Mouse (Mus musculus) lung, adult 18-20 months (tissue): ENCODE measurements around the gene Unc93b1.
A peak's percentile ranks its signal among the peaks of the same experiment; 100 is the strongest.

Experiments used
- DNase-seq, 2 experiments: peaks; one replicate each; pipeline ENCODE4 v3.0.0; 2022; ENCODE audit warnings: mixed read lengths in 2 of 2

Gene Unc93b1

DNA sequence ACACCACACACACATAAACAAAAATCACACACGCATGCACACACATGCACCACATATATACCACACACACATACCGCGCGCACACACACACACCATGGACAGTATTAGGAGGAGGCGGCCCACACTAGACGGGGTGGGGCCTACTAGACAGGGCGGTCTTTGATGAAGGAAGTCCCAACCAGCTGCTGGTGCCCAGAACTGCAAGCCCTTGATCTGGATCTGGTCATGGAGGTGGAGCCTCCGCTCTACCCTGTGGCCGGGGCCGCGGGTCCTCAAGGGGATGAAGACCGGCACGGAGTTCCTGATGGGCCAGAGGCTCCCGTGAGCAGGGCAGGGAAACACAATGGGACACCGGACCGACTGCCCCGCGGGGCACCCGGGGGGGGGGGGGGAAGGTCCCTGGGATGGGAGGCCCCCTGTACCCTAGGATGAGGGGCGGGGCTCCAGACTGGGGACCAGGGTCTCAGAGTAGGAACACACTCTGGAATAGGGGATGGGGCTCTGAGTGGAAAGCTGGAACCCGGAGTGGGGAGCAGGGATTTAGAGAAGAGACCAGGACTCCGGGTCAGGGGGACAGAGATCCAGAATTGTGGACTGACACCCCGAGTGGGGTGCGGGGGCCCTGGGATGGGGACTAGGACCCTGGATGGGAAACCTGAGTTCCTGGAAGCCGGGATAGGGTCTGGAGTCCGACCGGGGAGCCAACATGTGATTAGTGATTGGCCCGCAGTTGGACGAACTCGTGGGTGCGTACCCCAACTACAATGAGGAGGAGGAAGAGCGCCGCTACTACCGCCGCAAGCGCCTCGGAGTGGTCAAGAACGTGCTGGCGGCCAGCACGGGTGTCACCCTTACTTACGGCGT is at the start of gene Unc93b1:
TSS of gene Unc93b1 (plus strand) at position 155 of the 864 bp plus-strand sequence.
- DNase-seq: peak; percentile 85 to 87

DNA sequence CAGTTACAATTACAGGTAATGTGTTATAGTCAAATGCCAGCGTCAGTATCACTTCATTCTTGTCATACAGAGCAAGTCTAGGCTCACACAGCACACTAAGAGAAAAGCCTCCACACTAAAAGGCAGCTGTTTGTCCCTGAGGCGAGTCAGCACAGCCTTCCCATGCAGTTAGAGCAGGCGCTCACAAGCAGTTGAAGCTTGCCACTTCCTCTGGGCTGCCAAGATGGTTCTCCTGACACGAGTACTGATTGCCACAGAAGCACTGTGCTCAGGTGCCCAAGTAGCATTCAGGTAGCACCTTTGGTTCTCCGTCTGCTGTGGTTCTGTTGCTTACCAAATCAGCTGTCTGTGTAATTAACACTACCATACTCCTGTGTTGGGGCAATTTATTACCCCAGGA is 45.9 kb upstream of the Unc93b1 start:
- no peak for DNase-seq

DNA sequence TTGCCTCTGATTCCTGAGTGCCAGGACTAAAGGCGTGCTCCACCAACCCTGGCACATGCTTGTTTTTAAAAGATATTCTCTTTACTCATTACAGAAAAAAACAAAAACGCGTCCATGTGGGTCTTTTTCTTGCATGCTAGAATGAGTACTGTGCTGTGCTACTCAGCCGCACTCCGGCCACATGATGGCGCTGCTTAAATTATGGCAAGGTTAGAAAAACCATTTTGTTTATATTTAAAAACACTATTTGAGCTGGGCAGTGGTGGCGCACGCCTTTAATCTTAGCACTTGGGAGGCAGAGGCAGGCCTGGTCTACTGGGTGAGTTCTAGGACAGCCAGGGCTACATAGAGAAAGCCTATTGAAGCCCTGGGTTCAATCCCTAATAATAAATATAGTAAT is 44.8 kb upstream of the Unc93b1 start:
- DNase-seq: no peak

DNA sequence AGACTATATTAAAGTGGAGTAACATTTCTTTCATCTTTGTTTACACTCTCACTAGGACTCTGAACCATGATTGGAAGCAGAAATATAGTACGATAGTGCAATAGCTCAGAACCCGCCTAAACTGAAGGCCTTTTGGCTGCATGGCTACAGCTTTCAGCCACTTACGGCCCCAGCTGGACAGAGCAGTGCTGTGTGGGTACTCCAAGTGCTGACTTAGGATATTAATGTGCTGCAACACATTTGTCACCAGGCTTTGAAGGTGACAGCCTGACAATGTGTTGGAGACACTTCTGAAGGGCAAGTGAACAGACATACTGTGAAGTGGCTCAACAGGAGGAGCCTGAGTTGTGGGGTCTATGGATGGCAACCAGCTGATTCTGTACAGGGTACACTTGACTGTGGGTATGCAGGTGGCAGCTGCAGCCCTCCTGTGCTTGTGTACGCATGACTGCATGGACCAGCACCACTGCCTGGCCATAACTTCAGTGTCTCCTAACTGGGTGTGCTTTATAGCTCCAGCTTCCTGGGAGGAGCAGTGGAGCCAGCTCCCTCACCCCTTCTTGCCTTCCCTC is 41.4 kb upstream of the Unc93b1 start:
- no peak for DNase-seq

DNA sequence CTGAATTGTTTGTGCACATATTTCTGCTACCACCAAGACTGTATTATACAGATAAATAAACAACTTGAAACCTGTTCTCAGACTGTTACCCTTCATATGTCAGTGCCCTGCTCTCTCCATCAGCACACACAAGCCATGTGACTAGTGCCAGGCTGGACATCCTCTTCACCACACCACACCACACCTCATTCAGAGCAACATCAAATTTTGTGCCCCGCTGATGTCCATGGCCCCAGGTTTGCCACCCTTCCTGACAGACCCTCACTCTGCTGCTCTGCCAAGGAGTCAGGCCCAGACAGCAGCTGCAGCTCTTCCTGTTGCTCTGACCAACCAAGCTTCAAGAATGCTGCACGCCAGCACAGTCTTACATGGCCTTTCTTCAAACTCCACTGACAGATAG is 40.7 kb upstream of the Unc93b1 start:
- DNase-seq: no peak

DNA sequence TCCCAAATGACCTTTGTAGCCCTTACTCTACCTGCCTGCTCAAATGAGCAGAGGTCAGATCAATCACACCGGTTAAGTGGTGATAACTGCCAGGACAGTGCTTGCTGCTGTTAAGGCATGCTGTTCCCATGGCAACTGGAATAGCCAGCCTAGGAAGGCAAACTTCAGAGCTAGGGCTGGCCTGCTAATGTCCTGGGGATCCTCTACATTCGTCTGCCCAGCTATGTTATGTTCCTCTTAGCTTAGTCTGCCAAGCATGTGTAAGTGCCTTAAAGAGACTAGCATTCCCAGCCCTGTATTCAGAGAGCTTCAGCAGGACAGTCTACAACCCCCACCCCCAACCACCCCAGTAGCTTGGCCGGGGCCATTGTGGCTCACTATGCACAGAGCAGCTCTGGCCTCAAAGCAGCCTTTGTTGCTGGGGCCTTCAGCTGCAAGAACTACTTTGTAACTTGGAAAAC is 39.8 kb upstream of the Unc93b1 start:
- DNase-seq: no peak

DNA sequence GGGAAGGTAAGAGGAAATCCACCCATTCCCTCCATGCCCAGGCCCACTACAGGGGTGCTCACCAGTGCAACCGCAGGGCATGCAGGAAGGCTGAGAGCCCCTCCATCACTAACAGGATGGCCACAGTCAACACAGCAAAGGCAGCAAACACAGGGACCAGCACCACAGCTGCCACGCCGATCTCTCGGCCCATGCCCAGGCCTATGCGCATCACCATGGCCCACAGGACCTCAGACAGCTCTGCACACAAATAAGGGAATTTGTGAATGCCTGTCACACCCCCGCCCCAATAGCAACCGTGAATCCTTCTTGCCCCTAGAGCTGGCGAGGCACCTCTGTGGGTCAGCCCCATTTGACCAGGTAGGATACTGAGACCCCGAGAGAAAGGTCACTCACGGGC is 38.8 kb upstream of the Unc93b1 start:
- no peak for DNase-seq

DNA sequence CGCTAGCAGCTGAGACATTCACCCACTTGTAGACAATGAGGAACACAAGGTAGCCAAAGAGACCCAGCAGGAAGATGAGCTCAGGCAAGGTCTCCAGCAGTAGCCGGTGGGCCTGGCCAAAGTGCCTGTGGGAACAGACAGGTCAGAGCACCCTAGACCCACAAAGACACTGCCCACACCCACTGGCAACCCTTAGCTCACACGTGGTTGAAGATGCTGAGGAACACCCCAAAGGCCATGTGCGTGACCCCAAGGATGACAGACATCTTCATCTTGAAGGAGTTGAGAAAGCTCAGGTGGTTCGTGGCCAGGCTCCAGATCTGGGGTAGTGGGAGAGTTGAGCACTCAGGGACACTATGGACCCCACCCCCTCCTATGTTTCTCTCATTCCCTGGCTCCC is 37.4 kb upstream of the Unc93b1 start:
- DNase-seq: no peak

DNA sequence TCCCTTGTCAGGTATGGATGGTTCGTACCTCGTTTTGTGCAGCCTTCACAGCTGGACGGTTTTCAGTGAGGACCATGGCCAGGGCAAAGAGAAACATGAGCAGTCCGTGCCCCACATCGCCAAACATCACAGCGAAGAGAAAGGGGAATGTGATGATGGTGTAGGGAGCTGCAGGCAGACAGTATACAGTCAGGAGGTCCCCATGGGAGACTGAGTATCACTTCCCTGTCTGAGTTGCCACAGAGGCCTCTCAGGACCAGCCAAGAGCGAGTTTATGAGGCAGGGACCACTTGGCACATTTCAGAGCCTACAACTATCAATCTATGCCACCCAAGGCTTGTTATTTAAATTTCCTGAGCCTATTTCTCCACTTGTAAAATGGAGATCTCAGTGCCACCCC is 36.0 kb upstream of the Unc93b1 start:
- no peak for DNase-seq

DNA sequence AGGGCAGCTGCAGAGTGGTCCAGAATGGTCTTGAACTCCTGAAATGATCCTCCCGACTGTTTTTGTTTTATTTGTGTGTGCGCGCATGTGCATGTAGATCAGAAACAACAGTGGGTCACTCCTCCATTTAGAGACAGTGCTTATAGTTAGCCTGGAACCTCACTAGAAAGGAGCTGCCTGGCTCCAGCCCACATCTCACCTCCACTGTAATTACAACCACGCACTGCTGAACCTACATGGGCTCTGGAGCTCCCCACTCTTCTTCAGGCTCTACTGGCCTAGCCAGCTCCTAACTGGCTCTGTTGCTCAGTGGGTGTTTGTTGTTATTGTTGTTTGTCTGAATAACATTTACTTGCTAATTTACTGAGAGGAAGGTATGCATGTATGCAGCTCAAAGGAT is 35.4 kb upstream of the Unc93b1 start:
- no peak for DNase-seq

DNA sequence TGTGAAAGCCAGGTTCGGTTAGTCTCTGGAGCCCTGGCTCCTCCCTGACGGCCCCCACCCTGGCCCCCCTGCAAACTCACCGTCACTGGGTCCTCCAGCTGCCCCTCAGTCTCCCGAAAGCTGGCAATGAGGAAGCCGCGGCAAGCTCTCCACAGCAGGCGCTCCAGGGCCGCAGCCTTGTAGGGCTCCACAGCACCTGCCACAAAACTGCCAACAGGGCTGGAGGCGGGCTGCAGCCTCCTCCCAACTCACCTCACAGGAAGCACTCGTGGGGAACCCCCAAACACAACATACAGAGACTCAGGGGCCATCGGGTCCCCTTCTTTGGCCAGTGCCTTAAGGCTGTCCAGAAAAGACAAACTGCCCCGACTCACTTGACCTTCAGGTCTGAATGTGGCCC is 32.0 kb upstream of the Unc93b1 start:
- DNase-seq: no peak

DNA sequence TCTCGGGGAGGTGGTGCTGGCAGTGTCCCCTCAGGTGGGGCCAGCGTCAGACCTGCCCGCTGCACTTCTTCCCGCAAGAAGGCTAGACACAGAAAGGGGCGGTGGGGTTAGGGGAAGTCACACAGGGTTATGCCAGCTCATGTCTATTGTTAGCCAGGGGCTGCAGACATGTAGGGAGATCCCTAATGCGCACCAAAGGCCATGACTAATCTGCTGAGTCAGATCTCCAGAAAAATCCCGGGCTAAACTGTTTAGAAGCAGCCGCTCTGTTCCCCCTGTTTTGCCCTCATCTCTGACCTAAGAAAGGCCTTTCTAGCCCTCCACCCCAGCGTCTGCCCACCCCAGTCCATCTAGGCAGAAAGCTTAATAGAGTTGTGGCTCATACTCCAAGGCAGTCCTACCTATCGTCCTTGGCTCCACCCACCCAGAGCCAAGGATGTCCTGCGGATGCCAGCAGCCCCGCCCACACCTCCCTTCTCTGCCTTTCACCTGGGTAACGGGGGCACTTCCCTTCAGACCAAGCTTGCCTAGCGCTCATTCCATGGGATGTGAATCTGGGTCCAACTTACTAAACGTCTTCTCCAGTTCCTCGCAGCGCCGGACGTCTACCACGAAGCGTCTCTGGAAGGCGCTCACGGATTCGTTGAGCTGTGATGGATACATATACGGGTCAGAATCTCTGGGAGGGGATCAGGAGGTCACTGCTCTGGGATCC is 31.2 kb upstream of the Unc93b1 start:
- no peak for DNase-seq

DNA sequence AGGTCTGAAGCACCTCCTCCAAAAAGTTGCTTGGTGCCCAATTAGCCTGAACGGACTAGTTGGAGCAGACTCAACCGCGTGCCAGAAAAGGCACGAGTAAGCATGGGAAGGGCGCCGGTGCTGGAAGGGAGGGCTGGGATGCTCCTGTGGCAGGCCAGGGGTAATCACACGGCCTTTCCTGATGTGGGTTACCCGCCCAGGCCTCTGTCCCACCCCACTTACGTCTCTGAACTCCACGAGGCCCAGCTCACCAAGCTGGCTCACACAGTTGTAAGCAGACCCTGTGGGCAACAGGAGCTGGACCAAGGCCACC is 30.7 kb upstream of the Unc93b1 start:
- DNase-seq: no peak

DNA sequence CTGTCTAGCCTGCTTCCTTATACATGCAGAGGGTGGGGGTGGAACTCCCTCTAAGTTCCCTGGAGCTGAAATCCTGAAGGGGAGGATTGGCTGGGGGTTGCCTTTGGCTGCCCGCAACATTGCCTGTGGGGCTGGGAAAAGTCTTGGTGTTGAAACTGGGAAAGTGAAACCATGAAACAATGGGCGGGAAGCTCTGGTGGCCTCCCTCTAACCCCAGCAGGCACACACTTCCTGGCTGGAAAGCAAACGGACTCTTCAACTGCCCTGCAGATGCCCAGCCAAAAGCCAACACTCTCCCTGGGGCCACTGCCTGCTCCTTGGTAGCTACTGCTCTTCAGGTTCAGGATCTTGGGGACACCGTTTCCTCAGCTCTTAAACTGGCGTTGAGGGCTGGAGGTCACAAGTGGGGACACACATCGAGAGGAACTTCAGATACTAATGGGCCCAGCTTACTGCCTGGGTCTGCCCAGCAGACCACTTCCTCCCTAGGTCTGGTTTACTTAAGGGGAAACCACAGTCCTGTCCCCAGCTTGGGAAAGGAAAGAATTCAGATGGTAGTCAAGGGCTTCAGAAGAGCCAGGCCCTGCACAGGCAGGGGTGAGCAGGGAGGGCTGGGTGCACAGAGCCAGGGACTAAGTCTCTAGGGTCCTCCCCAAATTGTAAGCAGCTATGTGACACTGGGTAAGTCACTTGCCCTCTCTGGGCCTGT is 29.6 kb upstream of the Unc93b1 start:
- DNase-seq: peak; percentile 72 to 80

DNA sequence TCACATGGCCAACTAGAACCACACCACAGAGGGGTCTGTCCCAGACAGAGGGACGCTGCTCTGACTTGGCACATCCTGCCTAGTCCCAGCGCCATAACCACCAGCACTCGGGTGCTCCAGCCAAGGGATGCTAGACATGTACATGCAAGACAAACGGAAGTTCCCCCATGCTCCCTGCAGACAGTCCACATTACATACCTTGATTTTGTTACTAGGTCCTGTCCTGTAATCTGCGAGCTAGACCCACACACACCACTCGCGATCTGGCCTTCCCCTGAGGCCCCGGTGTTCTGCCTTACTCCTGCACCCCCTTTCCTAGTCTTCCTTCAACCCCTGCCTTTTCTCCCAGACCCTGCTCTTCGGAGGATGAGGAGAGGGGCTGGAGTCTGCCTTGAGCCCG is 28.7 kb upstream of the Unc93b1 start:
- DNase-seq: no peak

DNA sequence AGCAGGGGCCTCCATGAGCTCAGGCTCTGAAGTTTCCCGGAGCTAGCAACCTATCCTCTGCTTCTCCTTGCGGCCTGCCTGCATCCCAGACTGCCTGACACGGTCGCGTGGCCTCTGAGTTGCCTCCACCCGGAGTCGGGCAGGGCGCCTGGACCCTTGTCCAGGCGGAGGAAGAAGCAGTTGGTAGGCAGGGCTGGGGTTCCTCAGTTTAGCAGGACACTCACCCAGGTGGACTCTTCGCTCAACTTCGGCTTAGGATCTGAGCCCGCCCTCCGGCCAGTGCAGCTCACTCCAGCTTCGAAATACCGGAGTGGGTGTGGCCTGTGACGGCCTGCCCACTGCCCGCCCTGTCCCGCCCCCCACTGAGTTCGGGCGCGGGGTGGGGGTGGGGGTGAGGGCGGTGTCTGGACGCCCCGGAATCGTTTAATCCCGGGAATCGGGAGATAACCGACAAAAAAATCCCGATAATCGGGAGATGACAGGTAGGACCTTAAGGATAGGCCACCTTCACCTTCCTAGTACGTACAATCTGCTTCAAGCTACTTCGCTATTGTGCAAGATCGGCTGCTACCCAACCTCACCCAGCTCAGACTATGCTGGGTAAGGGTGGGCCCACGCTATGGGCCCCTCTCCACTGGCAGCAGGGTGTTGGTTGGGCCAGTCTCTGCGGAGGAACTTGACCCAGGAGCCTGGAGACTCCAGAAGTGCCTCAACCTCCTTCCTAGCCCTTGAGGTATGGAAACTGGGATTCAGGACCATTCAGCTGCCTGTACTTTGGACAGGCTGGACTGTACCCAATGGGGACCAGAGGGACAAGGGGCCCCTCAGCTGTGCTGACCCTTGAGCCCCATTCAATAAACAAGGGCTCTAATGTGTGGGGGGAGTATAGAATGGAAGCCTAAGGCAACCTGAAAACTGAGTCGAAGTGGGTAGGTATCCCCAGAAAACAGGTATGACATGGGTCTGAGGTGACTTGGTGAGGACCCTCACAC is 27.9 kb upstream of the Unc93b1 start, which contains the start of gene Tcirg1:
TSS of gene Tcirg1 (minus strand) at position 339 of the 992 bp plus-strand sequence.
- DNase-seq: peak; percentile 86 to 89

DNA sequence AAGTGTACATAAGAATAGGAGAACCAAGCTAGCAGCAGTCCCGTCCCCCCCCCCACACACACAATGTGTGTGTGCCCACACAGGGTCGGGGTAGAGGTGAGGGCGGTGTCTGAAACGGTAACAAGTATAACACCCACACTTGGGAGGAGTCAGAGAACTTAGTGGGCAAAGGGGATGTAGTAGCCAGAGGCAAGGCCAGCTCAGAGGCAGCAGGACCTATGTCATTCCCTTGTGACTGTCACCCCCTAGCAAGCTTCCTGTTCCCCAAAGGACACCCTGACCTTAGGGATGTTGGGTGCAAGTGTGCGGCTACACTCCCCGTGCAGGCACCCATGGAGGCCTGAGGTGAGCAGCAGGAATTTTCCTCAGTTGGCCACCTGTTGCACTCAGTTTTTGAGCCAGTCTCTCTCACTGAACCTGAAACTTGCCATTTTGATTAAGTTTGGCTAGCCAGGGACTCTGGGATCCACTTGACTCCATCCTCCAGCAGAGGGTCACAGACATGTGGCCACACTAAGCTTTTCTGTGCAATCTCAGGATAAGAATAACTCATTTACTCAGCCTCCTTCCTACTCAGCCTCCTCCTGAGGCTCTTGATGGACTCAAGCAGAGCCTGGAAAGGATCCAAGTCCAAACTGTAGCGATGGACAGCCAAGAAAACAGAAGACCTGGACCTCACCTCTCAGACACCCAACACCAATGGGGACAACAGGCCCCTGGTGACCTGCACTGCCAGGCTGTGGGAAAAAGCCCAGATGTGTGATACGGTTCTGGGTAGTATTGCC is 26.9 kb upstream of the Unc93b1 start:
- DNase-seq: peak in 1 of 2 experiments; percentile 42

DNA sequence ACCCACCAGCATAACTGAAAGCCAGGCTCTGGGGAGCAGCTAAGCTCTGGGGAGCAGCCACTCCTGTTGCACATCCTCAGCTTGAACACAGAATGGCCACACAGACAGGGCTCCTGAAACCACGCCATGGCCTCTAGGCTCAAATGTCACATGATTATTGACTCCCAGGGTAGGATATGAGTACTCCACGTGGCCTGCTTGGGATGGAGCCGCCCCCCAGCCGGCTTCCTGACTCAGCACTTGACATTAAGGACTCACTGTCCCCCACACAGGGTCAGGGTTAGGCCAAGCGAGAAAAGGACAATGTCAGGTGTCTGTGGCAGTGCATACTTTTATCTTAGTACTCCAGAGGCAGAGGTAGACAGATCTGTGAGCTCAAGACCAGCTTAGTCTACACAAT is 24.8 kb upstream of the Unc93b1 start:
- DNase-seq: no peak

DNA sequence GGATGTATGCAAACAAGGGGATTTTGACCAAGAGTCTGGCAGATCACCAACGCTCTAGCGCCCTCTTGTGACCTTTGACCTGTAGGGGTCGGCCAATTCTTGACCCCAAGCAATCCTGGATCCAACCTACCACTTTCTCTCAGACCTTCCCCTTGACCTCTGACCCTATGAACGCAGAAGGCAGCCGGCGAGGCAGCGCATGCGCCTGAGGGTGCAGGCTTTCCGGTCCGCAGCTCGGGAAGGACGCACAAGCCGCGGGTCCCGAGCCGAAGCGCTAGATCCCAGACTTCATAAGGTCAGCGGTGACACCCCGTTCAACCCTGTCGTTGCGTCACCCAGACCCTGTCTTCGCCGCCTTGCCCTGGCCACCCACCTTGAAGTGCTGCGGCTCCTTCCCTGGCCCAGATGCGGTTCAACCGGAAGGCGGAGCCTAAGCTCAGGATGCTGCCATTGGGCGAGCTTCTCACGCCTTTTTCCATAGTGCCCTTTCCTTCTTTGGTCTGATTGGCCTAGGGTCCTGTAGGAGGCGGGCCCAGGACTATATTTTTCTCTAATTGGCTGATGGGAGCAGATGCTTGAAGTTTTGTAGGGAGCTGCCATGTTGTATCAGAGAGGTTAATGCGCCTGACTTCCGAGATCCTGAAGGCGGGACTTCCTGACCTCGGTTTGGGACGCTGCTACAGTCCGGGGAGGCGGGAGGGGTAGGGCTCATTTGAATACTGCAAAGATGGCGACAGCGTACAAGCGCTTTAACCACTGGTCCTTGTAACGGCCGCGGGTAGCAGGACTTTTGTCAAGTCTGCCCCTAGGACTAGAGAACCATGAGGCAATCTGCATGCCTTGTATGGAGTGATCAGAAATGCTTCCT is 22.4 kb upstream of the Unc93b1 start, which contains the start of gene Ndufs8:
TSS of gene Ndufs8 (minus strand) at position 438 of the 868 bp plus-strand sequence.
- DNase-seq: peak; percentile 96 to 97

DNA sequence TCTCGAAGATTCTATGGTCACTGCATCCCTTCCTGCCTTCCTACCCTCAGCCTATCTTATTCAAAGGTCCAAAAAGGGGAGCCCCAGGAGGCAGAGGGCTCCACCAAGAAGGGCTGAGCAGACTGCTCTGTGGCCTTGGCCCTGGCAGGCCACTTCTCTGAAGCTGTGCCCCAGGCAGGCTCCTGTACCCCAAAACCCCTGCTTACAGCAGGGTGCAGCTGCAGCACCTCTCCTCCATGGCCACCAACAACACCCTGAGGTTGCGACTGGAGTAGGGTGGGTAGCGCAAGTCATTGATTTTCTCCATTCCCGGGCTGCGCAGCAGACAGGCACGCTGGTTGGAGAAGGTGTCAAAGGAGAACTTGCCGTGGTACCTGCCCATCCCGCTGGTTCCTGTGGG is 21.3 kb upstream of the Unc93b1 start:
- no peak for DNase-seq
